Mouse (Mus musculus): ENCODE data around the gene Cd79b. TPM values are rescaled to one million over a fixed set of nuclear protein-coding genes. Genes with fewer than 3 reads are reported as not detected.

Gene Cd79b
- polyA plus RNA-seq, 1 experiment from 2014 or later: 0.65 TPM

DNA sequence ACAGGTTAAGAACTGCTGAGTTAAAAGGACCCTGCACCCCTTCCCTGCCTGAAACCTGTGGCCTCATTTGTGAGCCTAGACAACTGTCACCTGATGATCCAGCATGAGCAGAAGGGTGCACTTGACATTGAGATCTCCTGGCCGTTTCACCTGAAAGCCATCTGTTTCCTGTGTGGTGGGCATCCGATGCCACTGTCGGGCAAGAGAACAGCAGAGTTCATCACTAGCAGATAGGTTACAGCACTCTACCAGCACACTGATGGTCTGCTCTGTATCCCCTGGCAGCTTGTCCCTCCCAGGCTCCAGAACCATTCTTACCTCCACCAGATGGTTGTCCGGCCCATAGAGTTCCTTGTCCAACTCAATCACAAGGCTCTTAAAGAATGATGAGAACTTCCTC lies 49.0 kb downstream of the Cd79b start:
- no peak overlapping the region for H3K4me3 ChIP-seq (replicated peaks; ENCODE audit: low read length)
- no peak overlapping the region for H3K27ac ChIP-seq (ENCODE audit: low read length)
- H3K4me2 ChIP-seq (ENCODE audit: low read length): no peak overlapping the region
- H3K9me3 ChIP-seq (ENCODE audit: control insufficient read depth, low read length): no peaks in the 10 kb centered on the region
- H3K9ac ChIP-seq (replicated peaks; ENCODE audit: low read depth, low read length): no peak overlapping the region
- H3K4me1 ChIP-seq (replicated peaks; ENCODE audit: control insufficient read depth, insufficient read depth, low read length): peaks cover 19% of the 10 kb centered on the region
- no peak for ATAC-seq
- H3K36me3 ChIP-seq (ENCODE audit: control insufficient read depth, insufficient read depth): peaks cover 42% of the 10 kb centered on the region
- WGBS: 96% methylated on average over 4 of the region's 4 CpGs
- H3K27me3 ChIP-seq (replicated peaks; ENCODE audit: control insufficient read depth, insufficient read depth, low read length): no peaks in the 10 kb centered on the region

- Histone ChIP-seq H3K4me2 (ENCODE audit: low read length) (no peak overlapping the region), H3K9me3 (ENCODE audit: control insufficient read depth, low read length) (no peaks in the 10 kb centered on the region), H3K9ac (replicated peaks; ENCODE audit: low read depth, low read length) (no peak overlapping the region), H3K36me3 (ENCODE audit: control insufficient read depth, insufficient read depth) (peaks cover 42% of the 10 kb centered on the region), H3K4me1 (replicated peaks; ENCODE audit: control insufficient read depth, insufficient read depth, low read length) (peaks cover 17% of the 10 kb centered on the region), H3K27me3 (replicated peaks; ENCODE audit: control insufficient read depth, insufficient read depth, low read length) (no peaks in the 10 kb centered on the region), H3K27ac (ENCODE audit: low read length) (no peak overlapping the region), H3K4me3 (replicated peaks; ENCODE audit: low read length) (no peak overlapping the region)
- ATAC-seq: no peak
- WGBS: 93% methylated on average over 15 of the region's 15 CpGs
These were observed 49.6 kb downstream of the Cd79b start for GRCm38 (mm10) chr11:106264988-106265387.

DNA sequence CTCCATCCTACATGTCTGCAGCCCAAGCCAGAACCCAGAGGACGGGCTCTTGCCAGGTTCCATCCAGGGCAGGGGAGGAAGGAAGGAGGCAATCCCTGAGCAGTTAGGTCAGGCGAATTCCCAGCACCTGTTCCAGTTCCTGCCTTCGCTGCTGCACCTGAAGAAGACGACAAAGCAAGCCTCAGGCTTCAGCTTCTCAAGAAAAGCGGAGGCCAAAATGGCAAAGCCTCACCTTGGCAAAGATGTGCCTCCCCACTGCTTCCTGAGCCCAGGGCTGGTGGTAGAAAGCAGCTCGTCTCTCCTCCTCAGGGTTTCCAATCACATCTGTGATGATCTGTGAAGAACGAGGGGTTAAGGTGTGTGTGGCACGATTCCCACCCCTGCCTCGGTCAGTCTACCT lies 50.6 kb downstream of the Cd79b start:
- H3K27ac ChIP-seq (ENCODE audit: low read length): no peak overlapping the region
- H3K4me3 ChIP-seq (replicated peaks; ENCODE audit: low read length): no peak overlapping the region
- no peak overlapping the region for H3K4me2 ChIP-seq (ENCODE audit: low read length)
- H3K36me3 ChIP-seq (ENCODE audit: control insufficient read depth, insufficient read depth): peaks cover 42% of the 10 kb centered on the region
- H3K9me3 ChIP-seq (ENCODE audit: control insufficient read depth, low read length): no peaks in the 10 kb centered on the region
- no peak overlapping the region for H3K9ac ChIP-seq (replicated peaks; ENCODE audit: low read depth, low read length)
- peaks cover 13% of the 10 kb centered on the region for H3K4me1 ChIP-seq (replicated peaks; ENCODE audit: control insufficient read depth, insufficient read depth, low read length)
- WGBS: 92% methylated on average over 9 of the region's 9 CpGs
- ATAC-seq: no peak
- no peaks in the 10 kb centered on the region for H3K27me3 ChIP-seq (replicated peaks; ENCODE audit: control insufficient read depth, insufficient read depth, low read length)

Other genes starting within 250 kb of the Cd79b start
- gene Taco1, start 248.7 kb downstream of the Cd79b start, polyA plus RNA-seq (2015; fragmentation: Nextera tagmentation; extraction: Ambion mirVana): 7.0 and 7.5 TPM in 2 replicates
- 14.7 and 15.6 TPM in 2 replicates for gene Map3k3, start 230.1 kb downstream of the Cd79b start, polyA plus RNA-seq (2015; fragmentation: Nextera tagmentation; extraction: Ambion mirVana)
- gene Gm10840, start 153.9 kb downstream of the Cd79b start, polyA plus RNA-seq (2015; fragmentation: Nextera tagmentation; extraction: Ambion mirVana): 1.1 and 1.2 TPM in 2 replicates
- 205 and 209 TPM in 2 replicates for gene Limd2, start 153.9 kb downstream of the Cd79b start, polyA plus RNA-seq (2015; fragmentation: Nextera tagmentation; extraction: Ambion mirVana)
- 28.8 and 30.9 TPM in 2 replicates for gene Strada, start 112.6 kb downstream of the Cd79b start, polyA plus RNA-seq (2015; fragmentation: Nextera tagmentation; extraction: Ambion mirVana)
- 110 TPM in 2 replicates for gene Ccdc47, start 98.4 kb downstream of the Cd79b start, polyA plus RNA-seq (2015; fragmentation: Nextera tagmentation; extraction: Ambion mirVana)
- 112 and 115 TPM in 2 replicates for gene Ddx42, start 97.8 kb downstream of the Cd79b start, polyA plus RNA-seq (2015; fragmentation: Nextera tagmentation; extraction: Ambion mirVana)
- 40.7 and 41.8 TPM in 2 replicates for gene Ftsj3, start 58.7 kb downstream of the Cd79b start, polyA plus RNA-seq (2015; fragmentation: Nextera tagmentation; extraction: Ambion mirVana)
- 270 and 287 TPM in 2 replicates for gene Psmc5, start 58.6 kb downstream of the Cd79b start, polyA plus RNA-seq (2015; fragmentation: Nextera tagmentation; extraction: Ambion mirVana)
- gene Smarcd2, start 41.8 kb downstream of the Cd79b start, polyA plus RNA-seq (2015; fragmentation: Nextera tagmentation; extraction: Ambion mirVana): 12.4 and 13.7 TPM in 2 replicates
- gene Tcam1, start 38.1 kb downstream of the Cd79b start, polyA plus RNA-seq (2015; fragmentation: Nextera tagmentation; extraction: Ambion mirVana): 0.11 and 0.17 TPM in 2 replicates
- not detected in 2 replicates for gene Gh, start 12.9 kb downstream of the Cd79b start, polyA plus RNA-seq (2015; fragmentation: Nextera tagmentation; extraction: Ambion mirVana)
- 0.03 TPM in 1 of 2 replicates, not detected in the other for gene Scn4a, start 38.5 kb upstream of the Cd79b start, polyA plus RNA-seq (2015; fragmentation: Nextera tagmentation; extraction: Ambion mirVana)
- not detected in 2 replicates for gene Prr29, start 50.7 kb upstream of the Cd79b start, polyA plus RNA-seq (2015; fragmentation: Nextera tagmentation; extraction: Ambion mirVana)
- gene Icam2, start 73.3 kb upstream of the Cd79b start, polyA plus RNA-seq (2015; fragmentation: Nextera tagmentation; extraction: Ambion mirVana): 10.9 and 12.6 TPM in 2 replicates
- 4.9 and 6.0 TPM in 2 replicates for gene Ern1, start 173.1 kb upstream of the Cd79b start, polyA plus RNA-seq (2015; fragmentation: Nextera tagmentation; extraction: Ambion mirVana)

Measured in forebrain, embryonic 16.5 days (tissue).